Mouse (Mus musculus): ENCODE results near the gene Cyp4f15. TPM values are rescaled to one million over a fixed set of nuclear protein-coding genes. Genes with fewer than 3 reads are reported as not detected.

The Cyp4f15 gene
- polyA plus RNA-seq (2015; fragmentation: Nextera tagmentation; extraction: Ambion mirVana): 0.85 and 1.4 TPM in 2 replicates

- Histone ChIP-seq H3K4me3 (replicated peaks) (no peak within 1 kb of the TSS), H3K4me1 (replicated peaks) (0 out of 2 replicates have a peak, but pooled peaks cover 3% of the 10 kb centered on the region), H3K27me3 (no peaks in the 10 kb centered on the region), H3K4me2 (replicated peaks) (no peak within 1 kb of the TSS), H3K36me3 (no peaks in the 10 kb centered on the region), H3K9me3 (no peaks in the 10 kb centered on the region), H3K9ac (replicated peaks) (no peak within 1 kb of the TSS), H3K27ac (no peak within 1 kb of the TSS)
- WGBS: 24% methylated on average over 7 of the region's 7 CpGs
- no peak for ATAC-seq
These were observed at the start of gene Cyp4f15 for GRCm38 (mm10) chr17:32685048-32685750. Gene Cyp4f15 (plus strand): TSS chr17:32685627.

- Histone ChIP-seq H3K27me3 (no peaks in the 10 kb centered on the region), H3K36me3 (no peaks in the 10 kb centered on the region), H3K4me3 (replicated peaks) (no peak overlapping the region), H3K9me3 (no peaks in the 10 kb centered on the region), H3K4me2 (replicated peaks) (no peak overlapping the region), H3K27ac (no peak overlapping the region), H3K4me1 (replicated peaks) (no peaks in the 10 kb centered on the region), H3K9ac (replicated peaks) (no peak overlapping the region)
- WGBS: 66% methylated on average over 3 of the region's 3 CpGs
- no peak for ATAC-seq
These were observed 49.1 kb upstream of the Cyp4f15 start for GRCm38 (mm10) chr17:32636341-32636740.

- 91% methylated on average over 2 of the region's 2 CpGs for WGBS
These were observed 48.3 kb upstream of the Cyp4f15 start for GRCm38 (mm10) chr17:32637151-32637550.

GRCm38 (mm10) chr17:32646631-32647030 is 38.8 kb upstream of the Cyp4f15 start:
- no peak overlapping the region for H3K4me2 ChIP-seq (replicated peaks)
- no peaks in the 10 kb centered on the region for H3K9me3 ChIP-seq
- no peak overlapping the region for H3K9ac ChIP-seq (replicated peaks)
- no peak for ATAC-seq
- no peak overlapping the region for H3K4me3 ChIP-seq (replicated peaks)
- no peaks in the 10 kb centered on the region for H3K4me1 ChIP-seq (replicated peaks)
- no peaks in the 10 kb centered on the region for H3K27me3 ChIP-seq
- no peaks in the 10 kb centered on the region for H3K36me3 ChIP-seq
- H3K27ac ChIP-seq: no peak overlapping the region
- 86% methylated on average over 4 of the region's 4 CpGs for WGBS

More at GRCm38 (mm10) chr17:32637151-32637550, 48.3 kb upstream of the Cyp4f15 start:
- Histone ChIP-seq H3K9ac (replicated peaks) (no peak overlapping the region), H3K9me3 (no peaks in the 10 kb centered on the region), H3K4me2 (replicated peaks) (no peak overlapping the region), H3K4me1 (replicated peaks) (no peaks in the 10 kb centered on the region), H3K27me3 (no peaks in the 10 kb centered on the region), H3K4me3 (replicated peaks) (no peak overlapping the region), H3K27ac (no peak overlapping the region), H3K36me3 (no peaks in the 10 kb centered on the region)
- ATAC-seq: no peak

GRCm38 (mm10) chr17:32653860-32654259 is 31.6 kb upstream of the Cyp4f15 start:
- ATAC-seq: no peak
- Histone ChIP-seq H3K9ac (replicated peaks) (no peak overlapping the region), H3K4me3 (replicated peaks) (no peak overlapping the region), H3K36me3 (no peaks in the 10 kb centered on the region), H3K4me1 (replicated peaks) (no peaks in the 10 kb centered on the region), H3K27ac (no peak overlapping the region), H3K27me3 (no peaks in the 10 kb centered on the region), H3K9me3 (0 out of 2 replicates have a peak, but pooled peaks cover 2% of the 10 kb centered on the region), H3K4me2 (replicated peaks) (no peak overlapping the region)
- 94% methylated on average over 4 of the region's 4 CpGs for WGBS

GRCm38 (mm10) chr17:32657041-32657440 is 28.4 kb upstream of the Cyp4f15 start:
- ATAC-seq: no peak
- Histone ChIP-seq H3K9me3 (0 out of 2 replicates have a peak, but pooled peaks cover 2% of the 10 kb centered on the region), H3K4me1 (replicated peaks) (no peaks in the 10 kb centered on the region), H3K27me3 (no peaks in the 10 kb centered on the region), H3K4me2 (replicated peaks) (no peak overlapping the region), H3K4me3 (replicated peaks) (no peak overlapping the region), H3K36me3 (no peaks in the 10 kb centered on the region), H3K9ac (replicated peaks) (no peak overlapping the region), H3K27ac (no peak overlapping the region)
- WGBS: 79% methylated on average over 3 of the region's 3 CpGs

- Histone ChIP-seq H3K4me1 (replicated peaks) (no peaks in the 10 kb centered on the region), H3K4me2 (replicated peaks) (no peak overlapping the region), H3K9me3 (no peaks in the 10 kb centered on the region), H3K4me3 (replicated peaks) (no peak overlapping the region), H3K27me3 (no peaks in the 10 kb centered on the region), H3K9ac (replicated peaks) (no peak overlapping the region), H3K27ac (no peak overlapping the region), H3K36me3 (no peaks in the 10 kb centered on the region)
- WGBS: 83% methylated on average over 1 of the region's 1 CpGs
- no peak for ATAC-seq
These were observed 27.2 kb upstream of the Cyp4f15 start for GRCm38 (mm10) chr17:32658246-32658645.

- ATAC-seq: no peak
These were observed 26.7 kb upstream of the Cyp4f15 start, which contains the start of gene Cyp4f40 for GRCm38 (mm10) chr17:32658712-32659111. Gene Cyp4f40 (plus strand): TSS chr17:32658900.

GRCm38 (mm10) chr17:32673976-32674375 is 11.5 kb upstream of the Cyp4f15 start:
- 64% methylated on average over 7 of the region's 7 CpGs for WGBS
- H3K4me2 ChIP-seq (replicated peaks): no peak overlapping the region
- ATAC-seq: no peak

More at GRCm38 (mm10) chr17:32658712-32659111, 26.7 kb upstream of the Cyp4f15 start, which contains the start of gene Cyp4f40:
- Histone ChIP-seq H3K36me3 (no peaks in the 10 kb centered on the region), H3K9ac (replicated peaks) (no peak within 1 kb of the TSS), H3K4me3 (replicated peaks) (no peak within 1 kb of the TSS), H3K4me2 (replicated peaks) (no peak within 1 kb of the TSS), H3K27ac (no peak within 1 kb of the TSS), H3K27me3 (no peaks in the 10 kb centered on the region), H3K4me1 (replicated peaks) (no peaks in the 10 kb centered on the region), H3K9me3 (no peaks in the 10 kb centered on the region)
- 67% methylated on average over 2 of the region's 2 CpGs for WGBS

GRCm38 (mm10) chr17:32676040-32676635 is 9.3 kb upstream of the Cyp4f15 start:
- H3K4me1 ChIP-seq (replicated peaks): no peaks in the 10 kb centered on the region
- WGBS: 41% methylated on average over 21 of the region's 21 CpGs
- H3K27me3 ChIP-seq: 0 out of 2 replicates have a peak, but pooled peaks cover 6% of the 10 kb centered on the region
- H3K27ac ChIP-seq: no peak overlapping the region
- 0 out of 2 replicates have a peak overlapping the region, but pooled peaks have one; percentile 1 for H3K4me3 ChIP-seq (replicated peaks)
- no peaks in the 10 kb centered on the region for H3K36me3 ChIP-seq
- peak overlapping the region; percentile 38 for H3K4me2 ChIP-seq (replicated peaks)
- ATAC-seq: peak; percentile 65
- no peaks in the 10 kb centered on the region for H3K9me3 ChIP-seq
- H3K9ac ChIP-seq (replicated peaks): no peak overlapping the region

More at GRCm38 (mm10) chr17:32673976-32674375, 11.5 kb upstream of the Cyp4f15 start:
- H3K4me3 ChIP-seq (replicated peaks): no peak overlapping the region
- no peak overlapping the region for H3K27ac ChIP-seq
- H3K9ac ChIP-seq (replicated peaks): no peak overlapping the region
- H3K4me1 ChIP-seq (replicated peaks): no peaks in the 10 kb centered on the region
- no peaks in the 10 kb centered on the region for H3K9me3 ChIP-seq
- 0 out of 2 replicates have a peak, but pooled peaks cover 6% of the 10 kb centered on the region for H3K27me3 ChIP-seq
- no peaks in the 10 kb centered on the region for H3K36me3 ChIP-seq

- Histone ChIP-seq H3K4me3 (replicated peaks) (no peak overlapping the region), H3K9me3 (no peaks in the 10 kb centered on the region), H3K4me2 (replicated peaks) (no peak overlapping the region), H3K27me3 (no peaks in the 10 kb centered on the region), H3K27ac (no peak overlapping the region), H3K9ac (replicated peaks) (no peak overlapping the region), H3K36me3 (no peaks in the 10 kb centered on the region), H3K4me1 (replicated peaks) (0 out of 2 replicates have a peak, but pooled peaks cover under 1% of the 10 kb centered on the region)
- 21% methylated on average over 2 of the region's 2 CpGs for WGBS
- ATAC-seq: no peak
These were observed 5.0 kb upstream of the Cyp4f15 start for GRCm38 (mm10) chr17:32680404-32680803.

GRCm38 (mm10) chr17:32686722-32687121 is 1.3 kb downstream of the Cyp4f15 start:
- Histone ChIP-seq H3K4me2 (replicated peaks) (no peak overlapping the region), H3K36me3 (no peaks in the 10 kb centered on the region), H3K9me3 (no peaks in the 10 kb centered on the region), H3K27me3 (no peaks in the 10 kb centered on the region), H3K4me3 (replicated peaks) (no peak overlapping the region), H3K4me1 (replicated peaks) (0 out of 2 replicates have a peak, but pooled peaks cover 3% of the 10 kb centered on the region), H3K9ac (replicated peaks) (no peak overlapping the region), H3K27ac (no peak overlapping the region)
- ATAC-seq: no peak
- WGBS: 94% methylated on average over 5 of the region's 5 CpGs

Measured in midbrain, embryonic 13.5 days (tissue).